Mouse (Mus musculus) cerebellum, adult 2 months (tissue): ENCODE measurements around the gene Fam208b.
"Not testable (repeated sequence)": the region's sequence is repeated elsewhere in the genome, so short reads cannot be mapped to it uniquely, and the experiment has no call there.

Source experiments
- CTCF ChIP-seq: fragments of 200-500 bp; IDR thresholded peaks from 2 replicates; pipeline ENCODE4 v1.5.1; 2011; ENCODE audit warnings: low read depth, mild to moderate bottlenecking, control low read depth, low read length, moderate library complexity, borderline replicate concordance; ENCODE audit not compliant: insufficient read depth
- POLR2A ChIP-seq: fragments of 200-500 bp; IDR thresholded peaks from 2 replicates; pipeline ENCODE4 v1.6.1; 2011; ENCODE audit warnings: low read length, control low read depth, borderline replicate concordance; ENCODE audit not compliant: insufficient read depth

DNA sequence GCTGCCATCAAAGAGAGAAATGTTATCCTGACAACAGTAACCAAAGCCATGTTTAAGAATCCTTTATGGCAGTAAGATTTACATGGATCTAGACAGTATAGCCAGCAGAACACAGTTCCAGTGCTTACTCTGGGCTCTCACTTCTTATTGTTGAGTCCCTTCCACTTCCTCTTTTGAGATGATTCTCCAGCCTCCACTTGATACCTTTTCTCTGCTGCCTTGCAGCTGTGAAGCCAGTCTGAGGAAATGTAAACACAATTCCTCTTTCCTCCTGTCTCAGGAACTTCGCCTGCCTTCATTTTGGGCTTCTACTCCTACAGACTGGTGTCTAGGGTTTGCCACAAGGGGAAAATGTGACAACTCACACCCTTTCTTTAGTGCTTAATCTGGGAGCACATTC lies 90.9 kb downstream of the Fam208b start:
- not testable (repeated sequence) for TF ChIP-seq CTCF, POLR2A
